Mouse (Mus musculus) forebrain, embryonic 11.5 days (tissue): ENCODE results near the gene Gm10718. TPM values are rescaled to one million over a fixed set of nuclear protein-coding genes. Genes with fewer than 3 reads are reported as not detected.
A peak's percentile ranks its signal among the peaks of the same experiment; 100 is the strongest.
"Not testable (repeated sequence)": the region's sequence is repeated elsewhere in the genome, so short reads cannot be mapped to it uniquely, and the experiment has no call there.

Experiments
- ATAC-seq: fragments of 200-750 bp; cut with Nextera tagmentation; replicated peaks from 2 replicates; pipeline ENCODE4 v1.8.0; 2017; ENCODE audit warnings: moderate TSS enrichment; ENCODE audit not compliant: low FRiP score
- DNase-seq: peaks from one replicate; pipeline ENCODE4 v3.0.0-alpha.2; 2017; ENCODE audit warnings: low spot score
- H3K27ac ChIP-seq: fragments of 300-500 bp; sonication (generic); 2 replicates; pipeline ENCODE4 v1.5.1; 2014; ENCODE audit warnings: low read depth, low read length
- H3K27me3 ChIP-seq: fragments of 300-500 bp; sonication (generic); 2 replicates; pipeline ENCODE4 v1.6.1; 2014; ENCODE audit warnings: mild to moderate bottlenecking, low read length, mixed read lengths; ENCODE audit not compliant: control insufficient read depth, insufficient read depth
- H3K36me3 ChIP-seq: fragments of 300-500 bp; sonication (generic); 2 replicates; pipeline ENCODE4 v1.6.1; 2014; ENCODE audit warnings: mild to moderate bottlenecking, low read length, moderate library complexity, mixed read lengths; ENCODE audit not compliant: control insufficient read depth, insufficient read depth
- H3K4me1 ChIP-seq: fragments of 300-500 bp; sonication (generic); replicated peaks from 2 replicates; pipeline ENCODE4 v1.6.1; 2014; ENCODE audit warnings: low read length, mixed read lengths; ENCODE audit not compliant: control insufficient read depth, insufficient read depth
- H3K4me2 ChIP-seq: fragments of 300-500 bp; sonication (generic); 2 replicates; pipeline ENCODE4 v1.6.1; 2014; ENCODE audit warnings: low read depth, mild to moderate bottlenecking, low read length, moderate library complexity, mixed read lengths; ENCODE audit not compliant: severe bottlenecking
- H3K4me3 ChIP-seq: fragments of 300-500 bp; sonication (generic); 2 replicates; pipeline ENCODE4 v1.5.1; 2014; ENCODE audit warnings: low read depth, low read length
- H3K9ac ChIP-seq: fragments of 300-500 bp; sonication (generic); 2 replicates; pipeline ENCODE4 v1.6.1; 2014; ENCODE audit warnings: low read length
- H3K9me3 ChIP-seq: fragments of 300-500 bp; sonication (generic); 2 replicates; pipeline ENCODE4 v1.6.1; 2016; ENCODE audit warnings: low read length, mixed read lengths; ENCODE audit not compliant: control insufficient read depth
- WGBS: fragments of 180-500 bp; shearing (Covaris S2); extraction: QIAGEN DNeasy Blood & Tissue Kit; methylation state at CpG from one replicate; pipeline ENCODE4 v1.1.7; 2014; 5-methylcytosine and 5-hydroxymethylcytosine counted together
- polyA plus RNA-seq: library from polyadenylated mRNA; unstranded; fragments of >200 nt; fragmentation: Nextera tagmentation; extraction: Ambion mirVana; gene quantifications from 2 replicates; pipeline ENCODE4 v1.2.1, GENCODE M21; 2014

The Gm10718 gene
- polyA plus RNA-seq, 1 experiment from 2014 or later = 0.77 TPM

DNA sequence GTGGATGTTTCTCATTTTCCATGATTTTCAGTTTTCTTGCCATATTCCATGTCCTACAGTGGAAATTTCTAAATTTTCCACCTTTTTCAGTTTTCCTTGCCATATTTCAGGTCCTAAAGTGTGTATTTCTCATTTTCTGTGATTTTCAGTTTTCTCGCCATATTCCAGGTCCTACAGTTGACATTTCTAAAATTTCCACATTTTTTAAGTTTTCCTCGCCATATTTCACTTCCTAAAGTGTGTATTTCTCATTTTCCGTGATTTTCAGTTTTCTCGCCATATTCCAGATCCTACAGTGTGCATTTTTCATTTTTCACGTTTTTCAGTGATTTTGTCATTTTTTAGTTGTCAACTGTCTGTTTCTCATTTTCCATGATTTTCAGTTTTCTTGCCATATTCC is 14.0 kb upstream of the Gm10718 start:
- H3K9ac ChIP-seq, H3K36me3 ChIP-seq, H3K27me3 ChIP-seq, DNase-seq, H3K4me3 ChIP-seq, H3K27ac ChIP-seq, H3K4me2 ChIP-seq, H3K4me1 ChIP-seq, H3K9me3 ChIP-seq: not testable (repeated sequence)
- ATAC-seq = peak; percentile 42; the same call in 1 of the 2 replicates
- no CpG with 5 or more reads among the region's 5 CpGs for WGBS

DNA sequence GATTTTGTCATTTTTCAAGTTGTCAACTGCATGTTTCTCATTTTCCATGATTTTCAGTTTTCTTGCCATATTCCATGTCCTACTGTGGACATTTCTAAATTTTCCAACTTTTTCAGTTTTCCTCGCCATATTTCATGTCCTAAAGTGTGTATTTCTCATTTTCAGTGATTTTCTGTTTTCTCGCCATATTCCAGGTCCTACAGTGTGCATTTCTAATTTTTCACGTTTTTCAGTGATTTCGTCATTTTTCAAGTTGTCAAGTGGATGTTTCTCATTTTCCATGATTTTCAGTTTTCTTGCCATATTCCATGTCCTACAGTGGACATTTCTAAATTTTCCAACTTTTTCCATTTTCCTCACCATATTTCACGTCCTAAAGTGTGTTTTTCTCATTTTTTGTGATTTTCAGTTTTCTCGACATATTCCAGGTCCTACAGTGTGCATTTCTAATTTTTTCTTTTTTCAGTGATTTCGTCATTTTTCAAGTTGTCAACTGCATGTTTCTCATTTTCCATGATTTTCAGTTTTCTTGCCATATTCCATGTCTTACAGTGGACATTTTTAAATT is 11.2 kb upstream of the Gm10718 start:
- H3K9ac ChIP-seq, ATAC-seq, H3K27ac ChIP-seq, H3K4me3 ChIP-seq, DNase-seq, H3K4me2 ChIP-seq, H3K4me1 ChIP-seq, H3K36me3 ChIP-seq, H3K27me3 ChIP-seq, H3K9me3 ChIP-seq: not testable (repeated sequence)
- 91% methylated on average over 2 of the region's 7 CpGs for WGBS

DNA sequence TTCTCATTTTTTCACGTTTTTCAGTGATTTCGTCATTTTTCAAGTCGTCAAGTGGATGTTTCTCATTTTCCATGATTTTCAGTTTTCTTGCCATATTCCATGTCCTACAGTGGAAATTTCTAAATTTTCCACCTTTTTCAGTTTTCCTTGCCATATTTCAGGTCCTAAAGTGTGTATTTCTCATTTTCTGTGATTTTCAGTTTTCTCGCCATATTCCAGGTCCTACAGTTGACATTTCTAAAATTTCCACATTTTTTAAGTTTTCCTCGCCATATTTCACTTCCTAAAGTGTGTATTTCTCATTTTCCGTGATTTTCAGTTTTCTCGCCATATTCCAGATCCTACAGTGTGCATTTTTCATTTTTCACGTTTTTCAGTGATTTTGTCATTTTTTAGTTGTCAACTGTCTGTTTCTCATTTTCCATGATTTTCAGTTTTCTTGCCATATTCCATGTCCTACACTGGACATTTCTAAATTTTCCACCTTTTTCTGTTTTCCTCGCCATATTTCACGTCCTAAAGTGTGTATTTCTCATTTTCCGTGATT is 10.5 kb upstream of the Gm10718 start, which contains the start of gene Gm10721:
Gene Gm10721 (plus strand): TSS at position 408 of the 547 bp plus-strand sequence.
- ATAC-seq = peak; percentile 70
- DNase-seq, H3K27me3 ChIP-seq, H3K9ac ChIP-seq, H3K4me1 ChIP-seq, H3K27ac ChIP-seq, H3K4me3 ChIP-seq, H3K36me3 ChIP-seq, H3K9me3 ChIP-seq, H3K4me2 ChIP-seq: not testable (repeated sequence)
- WGBS = no CpG with 5 or more reads among the region's 11 CpGs

DNA sequence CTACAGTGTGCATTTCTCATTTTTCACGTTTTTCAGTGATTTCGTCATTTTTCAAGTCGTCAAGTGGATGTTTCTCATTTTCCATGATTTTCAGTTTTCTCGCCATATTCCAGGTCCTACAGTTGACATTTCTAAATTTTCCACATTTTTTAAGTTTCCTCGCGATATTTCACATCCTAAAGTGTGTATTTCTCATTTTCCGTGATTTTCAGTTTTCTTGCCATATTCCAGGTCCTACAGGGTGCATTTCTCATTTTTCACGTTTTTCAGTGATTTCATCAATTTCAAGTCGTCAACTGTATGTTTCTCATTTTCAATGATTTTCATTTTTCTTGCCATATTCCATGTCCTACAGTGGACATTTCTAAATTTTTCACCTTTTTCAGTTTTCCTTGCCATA is 8.0 kb upstream of the Gm10718 start, which contains the start of gene Gm10720:
Gene Gm10720 (plus strand): TSS at position 301 of the 400 bp plus-strand sequence.
- H3K4me3 ChIP-seq, ATAC-seq, H3K9me3 ChIP-seq, H3K4me2 ChIP-seq, H3K27ac ChIP-seq, H3K27me3 ChIP-seq, DNase-seq, H3K36me3 ChIP-seq, H3K4me1 ChIP-seq, H3K9ac ChIP-seq: not testable (repeated sequence)
- WGBS = 63% methylated on average over 4 of the region's 9 CpGs

DNA sequence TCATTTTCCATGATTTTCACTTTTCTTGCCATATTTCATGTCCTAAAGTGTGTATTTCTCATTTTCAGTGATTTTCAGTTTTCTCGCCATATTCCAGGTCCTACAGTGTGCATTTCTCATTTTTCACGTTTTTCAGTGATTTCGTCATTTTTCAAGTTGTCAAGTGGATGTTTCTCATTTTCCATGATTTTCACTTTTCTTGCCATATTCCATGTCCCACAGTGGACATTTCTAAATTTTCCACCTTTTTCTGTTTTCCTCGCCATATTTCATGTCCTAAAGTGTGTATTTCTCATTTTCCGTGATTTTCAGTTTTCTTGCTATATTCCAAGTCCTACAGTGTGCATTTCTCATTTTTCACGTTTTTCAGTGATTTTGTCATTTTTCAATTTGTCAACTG is 7.5 kb upstream of the Gm10718 start:
- not testable (repeated sequence) for H3K9ac ChIP-seq, H3K9me3 ChIP-seq, H3K27ac ChIP-seq, H3K4me2 ChIP-seq, ATAC-seq, H3K4me3 ChIP-seq, H3K36me3 ChIP-seq, DNase-seq, H3K4me1 ChIP-seq, H3K27me3 ChIP-seq
- WGBS = 72% methylated on average over 4 of the region's 6 CpGs

DNA sequence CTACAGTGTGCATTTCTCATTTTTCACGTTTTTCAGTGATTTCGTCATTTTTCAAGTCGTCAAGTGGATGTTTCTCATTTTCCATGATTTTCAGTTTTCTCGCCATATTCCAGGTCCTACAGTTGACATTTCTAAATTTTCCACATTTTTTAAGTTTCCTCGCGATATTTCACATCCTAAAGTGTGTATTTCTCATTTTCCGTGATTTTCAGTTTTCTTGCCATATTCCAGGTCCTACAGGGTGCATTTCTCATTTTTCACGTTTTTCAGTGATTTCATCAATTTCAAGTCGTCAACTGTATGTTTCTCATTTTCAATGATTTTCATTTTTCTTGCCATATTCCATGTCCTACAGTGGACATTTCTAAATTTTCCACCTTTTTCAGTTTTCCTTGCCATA is 6.2 kb upstream of the Gm10718 start, which contains the start of gene Gm10719:
Gene Gm10719 (plus strand): TSS at position 301 of the 400 bp plus-strand sequence.
- H3K9me3 ChIP-seq, H3K4me2 ChIP-seq, H3K9ac ChIP-seq, H3K4me3 ChIP-seq, H3K27me3 ChIP-seq, ATAC-seq, H3K36me3 ChIP-seq, DNase-seq, H3K4me1 ChIP-seq, H3K27ac ChIP-seq: not testable (repeated sequence)
- WGBS = no CpG with 5 or more reads among the region's 9 CpGs

DNA sequence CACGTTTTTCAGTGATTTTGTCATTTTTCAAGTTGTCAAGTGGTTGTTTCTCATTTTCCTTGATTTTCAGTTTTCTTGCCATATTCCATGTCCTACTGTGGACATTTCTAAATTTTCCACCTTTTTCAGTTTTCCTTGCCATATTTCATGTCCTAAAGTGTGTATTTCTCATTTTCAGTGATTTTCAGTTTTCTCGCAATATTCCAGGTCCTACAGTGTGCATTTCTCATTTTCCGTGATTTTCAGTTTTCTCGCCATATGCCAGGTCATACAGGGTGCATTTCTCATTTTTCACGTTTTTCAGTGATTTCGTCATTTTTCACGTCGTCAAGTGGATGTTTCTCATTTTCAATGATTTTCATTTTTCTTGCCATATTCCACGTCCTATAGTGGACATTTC is 4.4 kb upstream of the Gm10718 start:
- not testable (repeated sequence) for DNase-seq, ATAC-seq, H3K9ac ChIP-seq, H3K4me1 ChIP-seq, H3K36me3 ChIP-seq, H3K27ac ChIP-seq, H3K9me3 ChIP-seq, H3K4me3 ChIP-seq, H3K4me2 ChIP-seq, H3K27me3 ChIP-seq
- 71% methylated on average over 9 of the region's 9 CpGs for WGBS

DNA sequence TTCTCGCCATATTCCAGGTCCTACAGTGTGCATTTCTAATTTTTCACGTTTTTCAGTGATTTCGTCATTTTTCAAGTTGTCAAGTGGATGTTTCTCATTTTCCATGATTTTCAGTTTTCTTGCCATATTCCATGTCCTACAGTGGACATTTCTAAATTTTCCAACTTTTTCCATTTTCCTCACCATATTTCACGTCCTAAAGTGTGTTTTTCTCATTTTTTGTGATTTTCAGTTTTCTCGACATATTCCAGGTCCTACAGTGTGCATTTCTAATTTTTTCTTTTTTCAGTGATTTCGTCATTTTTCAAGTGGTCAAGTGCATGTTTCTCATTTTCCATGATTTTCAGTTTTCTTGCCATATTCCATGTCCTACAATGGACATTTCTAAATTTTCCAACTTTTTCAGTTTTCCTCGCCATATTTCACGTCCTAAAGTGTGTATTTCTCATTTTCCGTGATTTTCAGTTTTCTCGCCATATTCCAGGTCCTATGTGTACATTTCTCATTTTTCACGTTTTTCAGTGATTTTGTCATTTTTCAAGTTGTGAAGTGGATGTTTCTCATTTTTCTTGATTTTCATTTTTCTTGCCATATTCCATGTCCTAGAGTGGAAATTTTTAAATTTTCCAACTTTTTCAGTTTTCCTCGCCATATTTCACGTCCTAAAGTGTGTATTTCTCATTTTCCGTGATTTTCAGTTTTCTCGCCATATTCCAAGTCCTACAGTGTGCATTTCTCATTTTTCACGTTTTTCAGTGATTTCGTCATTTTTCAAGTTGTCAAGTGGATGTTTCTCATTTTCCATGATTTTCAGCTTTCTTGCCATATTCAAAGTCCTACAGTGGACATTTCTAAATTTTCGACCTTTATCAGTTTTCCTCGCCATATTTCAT is 3.3 kb upstream of the Gm10718 start:
- H3K9me3 ChIP-seq, H3K4me3 ChIP-seq, H3K4me1 ChIP-seq, DNase-seq, H3K36me3 ChIP-seq, H3K9ac ChIP-seq, H3K27me3 ChIP-seq, H3K27ac ChIP-seq, H3K4me2 ChIP-seq: not testable (repeated sequence)
- WGBS = 72% methylated on average over 11 of the region's 19 CpGs
- ATAC-seq = peak; percentile 57; the same call in 1 of the 2 replicates
